Mouse (Mus musculus) hindbrain, embryonic 13.5 days (tissue): ENCODE results near the gene Itpr2. TPM values are rescaled to one million over a fixed set of nuclear protein-coding genes. Genes with fewer than 3 reads are reported as not detected.

Source experiments
- ATAC-seq: fragments of 200-750 bp; cut with Nextera tagmentation; 2 replicates; pipeline ENCODE4 v1.8.0; 2017; ENCODE audit warnings: moderate TSS enrichment; ENCODE audit not compliant: low FRiP score
- H3K27ac ChIP-seq: fragments of 300-500 bp; sonication (generic); 2 replicates; pipeline ENCODE4 v1.5.1; 2015; ENCODE audit warnings: inconsistent platforms, mild to moderate bottlenecking, moderate library complexity
- H3K27me3 ChIP-seq: fragments of 300-500 bp; sonication (generic); 2 replicates; pipeline ENCODE4 v1.6.1; 2015; ENCODE audit warnings: mild to moderate bottlenecking, inconsistent platforms
- H3K36me3 ChIP-seq: fragments of 300-500 bp; sonication (generic); 2 replicates; pipeline ENCODE4 v1.6.1; 2015; ENCODE audit warnings: mild to moderate bottlenecking, inconsistent platforms
- H3K4me1 ChIP-seq: fragments of 300-500 bp; sonication (generic); replicated peaks from 2 replicates; pipeline ENCODE4 v1.6.1; 2015; ENCODE audit warnings: inconsistent platforms
- H3K4me2 ChIP-seq: fragments of 300-500 bp; sonication (generic); 2 replicates; pipeline ENCODE4 v1.6.1; 2015; ENCODE audit warnings: inconsistent platforms, mild to moderate bottlenecking, moderate library complexity
- H3K4me3 ChIP-seq: fragments of 300-500 bp; sonication (generic); 2 replicates; pipeline ENCODE4 v1.5.1; 2015; ENCODE audit warnings: mild to moderate bottlenecking, inconsistent platforms
- H3K9ac ChIP-seq: fragments of 300-500 bp; sonication (generic); 2 replicates; pipeline ENCODE4 v1.6.1; 2015; ENCODE audit warnings: mild to moderate bottlenecking, inconsistent platforms
- H3K9me3 ChIP-seq: fragments of 300-500 bp; sonication (generic); 2 replicates; pipeline ENCODE4 v1.6.1; 2016; ENCODE audit warnings: inconsistent platforms
- WGBS: fragments of 180-500 bp; shearing (Covaris S2); methylation state at CpG from one replicate; pipeline ENCODE4 v1.1.7; 2015; 5-methylcytosine and 5-hydroxymethylcytosine counted together
- polyA plus RNA-seq: library from polyadenylated mRNA; unstranded; fragments of >200 nt; fragmentation: Nextera tagmentation; extraction: Ambion mirVana; gene quantifications from 2 replicates; pipeline ENCODE4 v1.2.1, GENCODE M21; 2015

Gene Itpr2
- polyA plus RNA-seq, 1 experiment from 2014 or later = 5.5 TPM

GRCm38 (mm10) chr6:146256947-146257670 lies 244.9 kb downstream of the Itpr2 start:
- Histone ChIP-seq H3K27me3 (no peaks in the 10 kb centered on the region), H3K36me3 (no peaks in the 10 kb centered on the region), H3K4me2 (no peak overlapping the region), H3K9ac (no peak overlapping the region), H3K9me3 (no peaks in the 10 kb centered on the region), H3K4me1 (peaks cover 12% of the 10 kb centered on the region; the same call in 1 of the 2 replicates), H3K27ac (no peak overlapping the region), H3K4me3 (no peak overlapping the region)
- WGBS = 94% methylated on average over 7 of the region's 7 CpGs
- ATAC-seq = no peak

DNA sequence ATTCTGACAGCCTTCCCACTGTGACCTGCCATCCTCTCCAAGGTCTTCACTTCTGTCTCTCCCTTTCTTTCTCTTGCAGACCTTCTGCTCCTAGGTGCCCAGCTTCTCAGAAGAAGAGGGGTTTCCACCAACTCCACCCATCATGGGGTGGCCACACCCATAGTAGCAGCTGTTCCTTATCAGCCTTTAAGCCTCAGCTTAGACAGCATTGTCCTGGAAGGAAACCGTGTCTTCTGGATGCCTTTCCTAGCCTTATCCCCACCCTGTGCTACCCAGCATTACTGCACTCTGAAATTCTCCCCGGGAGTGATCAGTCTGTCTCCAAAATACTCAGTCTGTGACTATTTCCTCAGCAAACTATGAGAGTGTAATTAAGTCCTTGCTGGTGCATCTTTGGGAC lies 245.6 kb downstream of the Itpr2 start:
- ATAC-seq = no peak
- Histone ChIP-seq H3K36me3 (no peaks in the 10 kb centered on the region), H3K9me3 (no peaks in the 10 kb centered on the region), H3K4me2 (no peak overlapping the region), H3K27ac (no peak overlapping the region), H3K4me1 (peaks cover 12% of the 10 kb centered on the region; the same call in 1 of the 2 replicates), H3K27me3 (no peaks in the 10 kb centered on the region), H3K4me3 (no peak overlapping the region), H3K9ac (no peak overlapping the region)
- 78% methylated on average over 2 of the region's 2 CpGs for WGBS

DNA sequence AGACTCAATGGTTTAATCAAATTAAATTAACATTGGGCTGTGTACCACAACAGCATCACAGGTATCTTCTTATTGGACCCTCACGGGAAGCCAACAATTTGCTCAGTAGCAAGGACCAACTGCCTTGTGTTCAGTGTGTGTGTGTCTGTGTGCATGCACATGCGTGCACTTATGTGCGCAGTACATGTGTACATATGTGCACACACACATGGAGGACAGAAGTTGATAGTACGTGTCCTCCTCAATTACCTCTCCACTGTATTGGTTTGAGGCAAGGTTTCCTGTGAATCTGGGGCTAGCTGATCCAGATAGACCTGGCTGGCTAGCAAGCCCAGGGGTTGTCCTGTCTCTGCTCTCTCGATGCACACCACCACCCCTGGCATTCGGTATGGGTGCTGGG lies 246.4 kb downstream of the Itpr2 start:
- no peak overlapping the region for H3K9ac ChIP-seq
- no peaks in the 10 kb centered on the region for H3K9me3 ChIP-seq
- no peak overlapping the region for H3K27ac ChIP-seq
- H3K4me1 ChIP-seq = peaks cover 12% of the 10 kb centered on the region; the same call in 1 of the 2 replicates
- no peaks in the 10 kb centered on the region for H3K27me3 ChIP-seq
- no peak overlapping the region for H3K4me3 ChIP-seq
- H3K4me2 ChIP-seq = no peak overlapping the region
- no peak for ATAC-seq
- no peaks in the 10 kb centered on the region for H3K36me3 ChIP-seq
- WGBS = 98% methylated on average over 6 of the region's 6 CpGs

- H3K4me3 ChIP-seq = no peak overlapping the region
- no peak overlapping the region for H3K4me2 ChIP-seq
- H3K27ac ChIP-seq = no peak overlapping the region
- no peak overlapping the region for H3K9ac ChIP-seq
- no peaks in the 10 kb centered on the region for H3K9me3 ChIP-seq
- 70% methylated on average over 9 of the region's 9 CpGs for WGBS
- no peaks in the 10 kb centered on the region for H3K27me3 ChIP-seq
- no peaks in the 10 kb centered on the region for H3K36me3 ChIP-seq
- peaks cover 12% of the 10 kb centered on the region; the same call in 1 of the 2 replicates for H3K4me1 ChIP-seq
- no peak for ATAC-seq
Observed at GRCm38 (mm10) chr6:146254931-146255330, 247.1 kb downstream of the Itpr2 start.

DNA sequence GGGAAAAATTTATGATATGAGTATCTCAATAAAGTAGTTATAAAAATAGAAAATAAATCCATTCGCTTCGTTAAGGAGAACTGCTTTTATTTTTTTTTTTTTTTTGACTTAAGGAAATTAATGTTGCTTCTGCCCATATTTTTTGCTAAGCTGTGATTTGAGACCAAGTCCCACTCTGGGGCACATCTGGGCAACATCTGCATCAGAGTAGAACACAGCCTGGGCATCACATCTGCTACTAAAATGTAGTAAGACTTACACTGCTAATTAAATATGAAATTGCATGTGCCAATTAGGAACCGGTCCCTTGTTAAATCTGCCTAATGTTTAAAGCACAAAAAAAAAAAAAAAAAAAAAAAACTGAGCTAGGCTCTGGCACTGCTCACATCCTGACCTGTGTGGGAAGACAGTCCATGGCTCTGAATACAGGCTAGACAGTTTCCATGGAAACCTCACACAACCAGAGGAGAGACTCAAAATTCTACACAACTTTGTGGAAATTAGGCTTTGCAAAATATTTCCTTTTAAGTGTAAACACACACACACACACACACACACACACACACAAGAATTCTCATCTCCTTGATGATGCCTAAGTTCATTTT lies 247.7 kb downstream of the Itpr2 start:
- no peak overlapping the region for H3K9ac ChIP-seq
- H3K27ac ChIP-seq = no peak overlapping the region
- peaks cover 12% of the 10 kb centered on the region; the same call in 1 of the 2 replicates for H3K4me1 ChIP-seq
- H3K4me3 ChIP-seq = no peak overlapping the region
- no peak for ATAC-seq
- 68% methylated on average over 3 of the region's 3 CpGs for WGBS
- no peak overlapping the region for H3K4me2 ChIP-seq
- no peaks in the 10 kb centered on the region for H3K36me3 ChIP-seq
- H3K9me3 ChIP-seq = no peaks in the 10 kb centered on the region
- no peaks in the 10 kb centered on the region for H3K27me3 ChIP-seq

DNA sequence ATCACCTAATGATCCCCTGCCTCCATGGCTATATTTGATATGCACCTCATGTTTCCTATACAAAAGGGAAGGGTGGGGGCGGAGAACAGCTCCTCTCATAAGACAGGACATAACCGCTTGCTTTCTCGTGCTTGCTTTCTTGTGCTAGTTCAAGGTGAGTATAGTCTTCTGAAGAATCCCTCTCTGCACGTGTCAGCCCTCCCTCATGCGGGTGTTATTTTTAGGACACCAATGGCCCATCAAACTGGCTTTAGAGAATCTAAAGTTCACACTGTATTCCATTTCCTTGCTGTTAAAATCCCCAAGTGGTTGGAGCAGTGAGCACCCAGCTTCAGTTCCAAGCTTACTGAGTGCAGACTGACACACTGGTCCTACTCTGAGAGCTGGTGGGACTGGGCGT lies 252.9 kb downstream of the Itpr2 start:
- Histone ChIP-seq H3K9ac (no peak overlapping the region), H3K36me3 (no peaks in the 10 kb centered on the region), H3K4me1 (0 out of 2 replicates have a peak, but pooled peaks cover 4% of the 10 kb centered on the region), H3K27me3 (no peaks in the 10 kb centered on the region), H3K4me3 (no peak overlapping the region), H3K4me2 (no peak overlapping the region), H3K9me3 (no peaks in the 10 kb centered on the region), H3K27ac (no peak overlapping the region)
- 88% methylated on average over 6 of the region's 6 CpGs for WGBS
- no peak for ATAC-seq

DNA sequence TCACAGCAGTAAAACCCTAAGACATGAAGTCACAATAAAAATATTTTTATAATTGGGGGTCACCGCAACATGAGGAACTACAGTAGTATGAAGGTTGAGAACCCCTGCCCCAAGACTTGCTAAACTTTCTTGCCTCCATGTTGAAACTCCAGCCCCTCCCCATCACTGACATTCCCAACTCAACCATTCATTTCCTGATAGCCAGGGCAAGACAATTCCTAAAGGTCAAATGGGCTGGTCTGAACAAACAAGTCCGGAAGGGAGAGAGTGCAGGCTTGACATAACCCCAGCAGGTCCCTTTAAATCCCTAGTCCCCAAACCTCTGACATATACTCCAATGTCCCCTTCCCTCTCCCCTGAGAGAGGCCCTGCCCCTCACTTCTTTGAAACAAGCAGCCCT lies 253.7 kb downstream of the Itpr2 start:
- 79% methylated on average over 2 of the region's 2 CpGs for WGBS
- no peaks in the 10 kb centered on the region for H3K4me1 ChIP-seq
- no peaks in the 10 kb centered on the region for H3K27me3 ChIP-seq
- no peak for ATAC-seq
- no peaks in the 10 kb centered on the region for H3K36me3 ChIP-seq
- H3K4me2 ChIP-seq = no peak overlapping the region
- no peak overlapping the region for H3K27ac ChIP-seq
- no peaks in the 10 kb centered on the region for H3K9me3 ChIP-seq
- H3K9ac ChIP-seq = no peak overlapping the region
- no peak overlapping the region for H3K4me3 ChIP-seq

DNA sequence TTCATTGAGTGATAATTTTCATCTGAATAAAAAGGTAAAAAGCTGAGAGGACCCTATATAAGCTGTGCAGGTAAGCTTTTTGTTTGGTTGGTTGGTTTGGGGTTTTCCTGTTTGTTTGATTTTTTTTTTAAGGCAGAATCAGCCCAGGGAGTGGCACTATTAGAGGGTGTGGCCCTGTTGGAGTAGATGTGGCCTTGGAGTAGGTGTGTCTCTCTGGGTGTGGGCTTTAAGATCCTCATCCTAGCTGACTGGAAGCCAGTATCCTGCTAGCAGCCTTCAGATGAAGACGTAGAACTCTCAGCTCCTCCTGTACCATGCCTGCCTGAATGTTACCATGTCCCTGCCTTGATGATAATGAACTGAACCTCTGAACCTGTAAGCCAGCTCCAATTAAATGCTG lies 254.1 kb downstream of the Itpr2 start:
- WGBS = 94% methylated on average over 1 of the region's 1 CpGs
- Histone ChIP-seq H3K36me3 (no peaks in the 10 kb centered on the region), H3K4me2 (no peak overlapping the region), H3K27ac (no peak overlapping the region), H3K4me1 (no peaks in the 10 kb centered on the region), H3K9me3 (no peaks in the 10 kb centered on the region), H3K9ac (no peak overlapping the region), H3K27me3 (no peaks in the 10 kb centered on the region), H3K4me3 (no peak overlapping the region)
- no peak for ATAC-seq

GRCm38 (mm10) chr6:146246368-146246767 lies 255.7 kb downstream of the Itpr2 start:
- Histone ChIP-seq H3K36me3 (no peaks in the 10 kb centered on the region), H3K4me2 (no peak overlapping the region), H3K27ac (no peak overlapping the region), H3K9ac (no peak overlapping the region), H3K4me3 (no peak overlapping the region), H3K9me3 (no peaks in the 10 kb centered on the region), H3K27me3 (no peaks in the 10 kb centered on the region), H3K4me1 (no peaks in the 10 kb centered on the region)
- ATAC-seq = no peak
- WGBS = 79% methylated on average over 6 of the region's 6 CpGs

GRCm38 (mm10) chr6:146245888-146246287 lies 256.1 kb downstream of the Itpr2 start:
- Histone ChIP-seq H3K9ac (no peak overlapping the region), H3K4me1 (no peaks in the 10 kb centered on the region), H3K9me3 (no peaks in the 10 kb centered on the region), H3K27ac (no peak overlapping the region), H3K4me2 (no peak overlapping the region), H3K4me3 (no peak overlapping the region), H3K27me3 (no peaks in the 10 kb centered on the region), H3K36me3 (no peaks in the 10 kb centered on the region)
- ATAC-seq = no peak
- 89% methylated on average over 9 of the region's 9 CpGs for WGBS

GRCm38 (mm10) chr6:146243068-146243467 lies 259.0 kb downstream of the Itpr2 start:
- no peak for ATAC-seq
- no peaks in the 10 kb centered on the region for H3K36me3 ChIP-seq
- H3K4me1 ChIP-seq = no peaks in the 10 kb centered on the region

DNA sequence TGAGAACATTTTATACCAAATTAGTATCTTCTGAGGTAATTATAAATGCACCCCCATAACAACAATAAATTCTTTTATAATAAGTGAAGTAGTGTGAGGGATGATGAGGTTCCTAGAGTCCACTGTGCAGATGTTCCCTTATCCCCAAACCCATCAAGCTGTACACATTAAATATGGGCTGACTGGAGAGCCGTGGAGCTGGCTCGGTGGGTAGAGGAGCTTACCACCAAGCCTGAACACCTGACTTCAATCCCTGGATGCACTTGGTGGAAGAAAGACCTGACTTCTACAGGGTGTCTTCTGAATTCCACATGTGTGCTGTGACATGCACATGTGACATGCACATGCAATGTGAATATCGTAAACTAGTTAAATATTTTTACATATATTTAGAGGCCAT lies 260.7 kb downstream of the Itpr2 start:
- no peak for ATAC-seq
- no peak overlapping the region for H3K9ac ChIP-seq
- H3K4me1 ChIP-seq = no peaks in the 10 kb centered on the region
- no peak overlapping the region for H3K4me3 ChIP-seq
- 88% methylated on average over 3 of the region's 3 CpGs for WGBS
- H3K4me2 ChIP-seq = no peak overlapping the region
- no peaks in the 10 kb centered on the region for H3K36me3 ChIP-seq
- H3K27ac ChIP-seq = no peak overlapping the region
- no peaks in the 10 kb centered on the region for H3K9me3 ChIP-seq
- no peaks in the 10 kb centered on the region for H3K27me3 ChIP-seq

More at GRCm38 (mm10) chr6:146243068-146243467, 259.0 kb downstream of the Itpr2 start:
- Histone ChIP-seq H3K9me3 (no peaks in the 10 kb centered on the region), H3K27ac (no peak overlapping the region), H3K4me3 (no peak overlapping the region), H3K27me3 (no peaks in the 10 kb centered on the region), H3K9ac (no peak overlapping the region), H3K4me2 (no peak overlapping the region)
- 75% methylated on average over 5 of the region's 5 CpGs for WGBS

- Histone ChIP-seq H3K9me3 (no peaks in the 10 kb centered on the region), H3K9ac (no peak overlapping the region), H3K4me1 (peaks cover 19% of the 10 kb centered on the region), H3K27me3 (no peaks in the 10 kb centered on the region), H3K4me2 (no peak overlapping the region), H3K27ac (peak overlapping the region; percentile 82), H3K4me3 (no peak overlapping the region), H3K36me3 (no peaks in the 10 kb centered on the region)
- no peak for ATAC-seq
- 37% methylated on average over 3 of the region's 3 CpGs for WGBS
Observed at GRCm38 (mm10) chr6:146235165-146235564, 266.9 kb downstream of the Itpr2 start.
